ENCODE assay signal across 13 mouse cellular contexts in genomic region chr12:15937443-15938237, GRCm38 (mm10).
DNase-seq lines count a peak whose midpoint lies in the region; ATAC-seq and TF ChIP-seq lines count a peak whose summit lies in the region.
"Had no signal": no experiment of that assay in that cellular context is flagged by ENCODE, and none has a peak within 500 bp of the region (broad histone marks: within the 10 kb centered on the region; RNA-seq: fewer than 3 reads in every experiment).

No protein-coding gene starts in this region.

- 44% methylated on average over 8 of the region's 8 CpGs for WGBS in midbrain, embryonic 10.5 days
- WGBS in midbrain, postnatal 0 days = 40% methylated on average over 8 of the region's 8 CpGs
- WGBS in hindbrain, embryonic 16.5 days = 44% methylated on average over 8 of the region's 8 CpGs
- 20% methylated on average over 8 of the region's 8 CpGs for WGBS in limb, embryonic 12.5 days

- TF ChIP-seq CTCF in midbrain, postnatal 0 days (IDR thresholded peaks at IDR 0.05) = no peak

- intact Hi-C loops in heart, postnatal 25 days (cut with DNase I) = no loop called here

- peak overlapping the region; percentile 52; the same call in 1 of the 2 replicates for H3K27ac ChIP-seq in midbrain, embryonic 10.5 days (replicated peaks)
- no peak overlapping the region for H3K27ac ChIP-seq in midbrain, postnatal 0 days (ENCODE audit: low read depth, low read length)
- H3K27ac ChIP-seq in hindbrain, embryonic 16.5 days (ENCODE audit: low read depth, low read length) = no peak overlapping the region
- H3K27ac ChIP-seq in limb, embryonic 12.5 days = peak overlapping the region; percentile 60

- H3K9me3 ChIP-seq in midbrain, embryonic 10.5 days (replicated peaks) = no peaks in the 10 kb centered on the region
- no peaks in the 10 kb centered on the region for H3K9me3 ChIP-seq in midbrain, postnatal 0 days (ENCODE audit: low read length)
- no peaks in the 10 kb centered on the region for H3K9me3 ChIP-seq in hindbrain, embryonic 16.5 days (ENCODE audit: control insufficient read depth, low read length)
- H3K9me3 ChIP-seq in limb, embryonic 12.5 days = no peaks in the 10 kb centered on the region

- no peak overlapping the region for H3K4me3 ChIP-seq in midbrain, embryonic 10.5 days
- no peak overlapping the region for H3K4me3 ChIP-seq in midbrain, postnatal 0 days (ENCODE audit: low read depth, low read length)
- no peak overlapping the region for H3K4me3 ChIP-seq in hindbrain, embryonic 16.5 days (ENCODE audit: low read length)
- no peak overlapping the region for H3K4me3 ChIP-seq in limb, embryonic 12.5 days (replicated peaks)

- no peak for DNase-seq in midbrain, embryonic 10.5 days (ENCODE audit: low spot score)
- DNase-seq in midbrain, postnatal 0 days (ENCODE audit: low spot score) = no peak
- DNase-seq in retina, postnatal 1 day = peak; percentile 29
- no peak for DNase-seq in heart, postnatal 25 days (ENCODE audit: low spot score)
- DNase-seq: cerebellum, adult 18-20 months; liver, postnatal 0 days; right cerebral cortex, postnatal 4 days; thymus, postnatal 14 days had no signal

- H3K4me1 ChIP-seq in midbrain, embryonic 10.5 days = peaks cover 7% of the 10 kb centered on the region
- H3K4me1 ChIP-seq in midbrain, postnatal 0 days (ENCODE audit: insufficient read depth, low read length) = no peaks in the 10 kb centered on the region
- no peaks in the 10 kb centered on the region for H3K4me1 ChIP-seq in hindbrain, embryonic 16.5 days (ENCODE audit: control insufficient read depth, insufficient read depth, low read depth, low read length)
- peaks cover 16% of the 10 kb centered on the region for H3K4me1 ChIP-seq in limb, embryonic 12.5 days (replicated peaks)

- no peaks in the 10 kb centered on the region for H3K27me3 ChIP-seq in midbrain, embryonic 10.5 days (ENCODE audit: low read depth, poor library complexity, severe bottlenecking)
- H3K27me3 ChIP-seq in midbrain, postnatal 0 days (ENCODE audit: insufficient read depth, low read length) = no peaks in the 10 kb centered on the region
- no peaks in the 10 kb centered on the region for H3K27me3 ChIP-seq in hindbrain, embryonic 16.5 days (replicated peaks; ENCODE audit: control insufficient read depth, insufficient read depth, low read length)
- no peaks in the 10 kb centered on the region for H3K27me3 ChIP-seq in limb, embryonic 12.5 days
- H3K27me3 ChIP-seq: CH12.LX had no signal

- H3K36me3 ChIP-seq in midbrain, embryonic 10.5 days = no peaks in the 10 kb centered on the region
- H3K36me3 ChIP-seq in midbrain, postnatal 0 days (ENCODE audit: insufficient read depth, low read length) = no peaks in the 10 kb centered on the region
- no peaks in the 10 kb centered on the region for H3K36me3 ChIP-seq in hindbrain, embryonic 16.5 days (ENCODE audit: control insufficient read depth, insufficient read depth, low read length)
- no peaks in the 10 kb centered on the region for H3K36me3 ChIP-seq in limb, embryonic 12.5 days

- no peak overlapping the region for H3K9ac ChIP-seq in midbrain, postnatal 0 days (replicated peaks; ENCODE audit: low read length, poor library complexity, severe bottlenecking)
- H3K9ac ChIP-seq in hindbrain, embryonic 16.5 days (ENCODE audit: low read depth, low read length) = no peak overlapping the region
- no peak overlapping the region for H3K9ac ChIP-seq in limb, embryonic 12.5 days (replicated peaks)
- H3K9ac ChIP-seq: liver, postnatal 0 days had no signal

- H3K4me2 ChIP-seq in midbrain, postnatal 0 days (ENCODE audit: low read depth, low read length, poor library complexity, severe bottlenecking) = no peak overlapping the region
- no peak overlapping the region for H3K4me2 ChIP-seq in hindbrain, embryonic 16.5 days (ENCODE audit: low read length)
- H3K4me2 ChIP-seq in limb, embryonic 12.5 days = no peak overlapping the region

- ATAC-seq in midbrain, postnatal 0 days (ENCODE audit: low FRiP score) = no peak
- ATAC-seq in hindbrain, embryonic 16.5 days = peak; percentile 70; the same call in 1 of the 2 replicates
- peak; percentile 92 for ATAC-seq in limb, embryonic 12.5 days (ENCODE audit: insufficient number of reproducible peaks, insufficient read depth, low FRiP score, low TSS enrichment, low read depth)
- ATAC-seq in megakaryocyte progenitor cell, adult 5-6 weeks (replicated peaks; ENCODE audit: poor library complexity) = no peak
- ATAC-seq in granulocyte monocyte progenitor cell, adult 5-6 weeks (replicated peaks; ENCODE audit: poor library complexity, severe bottlenecking) = no peak
- ATAC-seq: liver, postnatal 0 days had no signal

Comparison
In these comparisons a context has a peak if more than half of its experiments do, and no peak if none do; other contexts are left out.
1. H3K27ac ChIP-seq: peak in midbrain, embryonic 10.5 days (single experiment) and limb, embryonic 12.5 days (single experiment); none in midbrain, postnatal 0 days (single experiment) and hindbrain, embryonic 16.5 days (single experiment).
2. ATAC-seq: peak in hindbrain, embryonic 16.5 days (single experiment) and limb, embryonic 12.5 days (single experiment); none in midbrain, postnatal 0 days (single experiment), megakaryocyte progenitor cell, adult 5-6 weeks (single experiment) and granulocyte monocyte progenitor cell, adult 5-6 weeks (single experiment).